Mouse (Mus musculus): Measurements from ENCODE around the gene Fancl. TPM values are rescaled to one million over a fixed set of nuclear protein-coding genes. Genes with fewer than 3 reads are reported as not detected.
A peak's percentile ranks its signal among the peaks of the same experiment; 100 is the strongest.
"Not testable (repeated sequence)": the region's sequence is repeated elsewhere in the genome, so short reads cannot be mapped to it uniquely, and the experiment has no call there.

The Fancl gene
- 25.1 and 29.9 TPM in 2 replicates for polyA plus RNA-seq (2015; fragmentation: Nextera tagmentation; extraction: Ambion mirVana)

DNA sequence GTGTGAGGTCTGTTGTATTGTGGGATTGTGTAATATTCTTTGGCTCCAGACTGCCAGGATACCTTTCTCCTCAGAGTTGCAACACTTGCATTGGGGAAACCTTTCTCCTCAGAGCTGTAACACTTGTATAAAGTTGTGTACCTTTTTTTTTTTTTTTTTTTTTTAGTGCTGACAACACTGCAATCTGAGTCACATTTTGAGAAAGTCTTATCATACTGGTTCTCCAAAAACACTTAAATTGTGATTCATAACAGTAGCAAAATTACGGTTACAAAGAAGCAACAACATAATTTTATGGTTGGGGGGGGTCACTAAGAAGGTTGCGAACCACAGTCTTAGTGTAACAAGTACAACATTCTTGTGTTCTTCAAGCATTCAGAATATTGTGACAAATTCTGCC lies at the start of gene Fancl:
TSS of gene Fancl (plus strand) at position 165 of the 400 bp plus-strand sequence.
- Histone ChIP-seq H3K27ac (ENCODE audit: low read length) (peak within 1 kb of the TSS; percentile 71), H3K27me3 (ENCODE audit: insufficient read depth, low read length) (no peaks in the 10 kb centered on the region), H3K9ac (replicated peaks; ENCODE audit: low read length) (peak within 1 kb of the TSS; percentile 75), H3K9me3 (ENCODE audit: low read length) (no peaks in the 10 kb centered on the region), H3K36me3 (ENCODE audit: insufficient read depth, low read length) (peaks cover 3% of the 10 kb centered on the region; the same call in 1 of the 2 replicates), H3K4me2 (replicated peaks; ENCODE audit: low read depth, low read length) (peak within 1 kb of the TSS; percentile 71), H3K4me3 (ENCODE audit: low read length) (peak within 1 kb of the TSS; percentile 57), H3K4me1 (ENCODE audit: insufficient read depth, low read length) (0 out of 2 replicates have a peak, but pooled peaks cover 3% of the 10 kb centered on the region)
- ATAC-seq (ENCODE audit: low FRiP score, low TSS enrichment): no peak
- WGBS: 92% methylated on average over 2 of the region's 2 CpGs

DNA sequence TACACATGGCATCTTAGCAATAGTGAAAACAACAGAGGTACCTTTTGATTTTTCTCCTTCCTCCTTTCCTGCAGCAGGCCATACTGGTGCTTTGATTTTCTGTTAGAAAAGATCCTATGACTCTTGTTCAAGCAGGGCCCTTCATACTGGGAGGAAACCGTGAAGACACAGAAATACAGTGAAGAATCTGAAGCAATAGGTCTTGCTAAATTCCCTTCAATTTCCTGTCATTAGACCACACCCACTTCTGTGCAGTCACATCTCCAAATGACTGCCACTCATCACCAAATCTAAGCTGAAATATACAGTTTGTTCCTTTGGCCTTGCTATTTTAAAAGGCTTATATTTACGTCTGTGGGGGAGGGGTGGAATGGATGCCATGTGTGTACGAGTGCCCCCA lies 49.1 kb upstream of the Fancl start:
- Histone ChIP-seq H3K4me3 (ENCODE audit: low read length) (no peak overlapping the region), H3K4me1 (ENCODE audit: insufficient read depth, low read length) (no peaks in the 10 kb centered on the region), H3K27ac (ENCODE audit: low read length) (no peak overlapping the region), H3K9ac (replicated peaks; ENCODE audit: low read length) (no peak overlapping the region), H3K27me3 (ENCODE audit: insufficient read depth, low read length) (no peaks in the 10 kb centered on the region), H3K4me2 (replicated peaks; ENCODE audit: low read depth, low read length) (no peak overlapping the region), H3K9me3 (ENCODE audit: low read length) (no peaks in the 10 kb centered on the region), H3K36me3 (ENCODE audit: insufficient read depth, low read length) (no peaks in the 10 kb centered on the region)
- 56% methylated on average over 3 of the region's 3 CpGs for WGBS
- ATAC-seq (ENCODE audit: low FRiP score, low TSS enrichment): no peak

GRCm38 (mm10) chr11:26370176-26370575 lies 15.8 kb upstream of the Fancl start:
- H3K9me3 ChIP-seq (ENCODE audit: low read length); H3K4me2 ChIP-seq (replicated peaks; ENCODE audit: low read depth, low read length); H3K27ac ChIP-seq (ENCODE audit: low read length); H3K27me3 ChIP-seq (ENCODE audit: insufficient read depth, low read length); H3K36me3 ChIP-seq (ENCODE audit: insufficient read depth, low read length); H3K4me1 ChIP-seq (ENCODE audit: insufficient read depth, low read length); H3K4me3 ChIP-seq (ENCODE audit: low read length); ATAC-seq (ENCODE audit: low FRiP score, low TSS enrichment); H3K9ac ChIP-seq (replicated peaks; ENCODE audit: low read length): not testable (repeated sequence)
- WGBS: 74% methylated on average over 2 of the region's 2 CpGs

- not testable (repeated sequence) for H3K27ac ChIP-seq (ENCODE audit: low read length); H3K27me3 ChIP-seq (ENCODE audit: insufficient read depth, low read length); ATAC-seq (ENCODE audit: low FRiP score, low TSS enrichment); H3K4me2 ChIP-seq (replicated peaks; ENCODE audit: low read depth, low read length); H3K4me3 ChIP-seq (ENCODE audit: low read length); H3K9ac ChIP-seq (replicated peaks; ENCODE audit: low read length); H3K4me1 ChIP-seq (ENCODE audit: insufficient read depth, low read length); H3K36me3 ChIP-seq (ENCODE audit: insufficient read depth, low read length); H3K9me3 ChIP-seq (ENCODE audit: low read length)
- WGBS: 28% methylated on average over 1 of the region's 1 CpGs
Measured at GRCm38 (mm10) chr11:26371980-26372379, 14.0 kb upstream of the Fancl start.

DNA sequence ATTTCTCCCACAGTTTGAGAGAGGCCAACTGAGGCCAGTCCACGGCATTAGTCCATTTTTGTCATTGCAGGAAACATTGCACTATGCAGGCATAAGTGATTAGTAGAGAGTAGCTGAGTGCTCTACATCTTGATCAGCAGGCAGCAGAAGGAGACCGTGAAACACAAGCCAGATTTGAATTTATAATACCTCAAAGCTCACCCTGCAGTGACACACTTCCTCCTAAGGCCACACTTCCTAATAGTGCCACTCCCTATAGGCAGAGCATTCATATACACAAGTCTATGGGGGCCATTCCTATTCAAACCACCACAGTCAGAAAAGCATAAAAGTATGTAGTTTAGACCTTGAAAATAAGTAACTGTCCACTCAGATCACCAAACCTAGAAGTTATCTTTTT lies 11.8 kb upstream of the Fancl start:
- WGBS: 82% methylated on average over 2 of the region's 2 CpGs
- Histone ChIP-seq H3K9ac (replicated peaks; ENCODE audit: low read length) (no peak overlapping the region), H3K9me3 (ENCODE audit: low read length) (0 out of 2 replicates have a peak, but pooled peaks cover 4% of the 10 kb centered on the region), H3K4me1 (ENCODE audit: insufficient read depth, low read length) (no peaks in the 10 kb centered on the region), H3K27ac (ENCODE audit: low read length) (no peak overlapping the region), H3K36me3 (ENCODE audit: insufficient read depth, low read length) (no peaks in the 10 kb centered on the region), H3K27me3 (ENCODE audit: insufficient read depth, low read length) (no peaks in the 10 kb centered on the region), H3K4me3 (ENCODE audit: low read length) (no peak overlapping the region), H3K4me2 (replicated peaks; ENCODE audit: low read depth, low read length) (no peak overlapping the region)
- no peak for ATAC-seq (ENCODE audit: low FRiP score, low TSS enrichment)

DNA sequence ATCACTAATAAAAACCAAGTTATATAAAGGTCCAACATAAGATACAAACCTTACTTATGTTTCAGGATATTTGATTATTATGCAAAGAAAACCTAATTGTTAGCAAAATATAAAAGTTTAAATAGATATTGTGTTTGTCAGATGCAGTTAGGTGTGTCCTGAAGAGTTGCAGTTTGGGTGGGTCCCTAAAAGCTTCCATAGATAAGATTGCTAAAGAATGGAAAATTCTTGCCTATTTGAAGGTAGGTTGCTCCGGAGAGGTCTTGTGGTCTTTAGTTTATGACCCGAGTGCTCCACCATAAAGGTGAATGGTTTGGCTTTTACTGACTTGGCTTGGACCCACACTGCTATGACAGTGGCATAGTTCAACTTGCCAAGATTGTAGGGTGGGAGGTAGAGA lies 7.9 kb upstream of the Fancl start:
- ATAC-seq (ENCODE audit: low FRiP score, low TSS enrichment): no peak
- 78% methylated on average over 2 of the region's 2 CpGs for WGBS
- H3K4me3 ChIP-seq (ENCODE audit: low read length): no peak overlapping the region

GRCm38 (mm10) chr11:26381499-26381898 lies 4.4 kb upstream of the Fancl start:
- H3K27ac ChIP-seq (ENCODE audit: low read length): no peak overlapping the region

More for the DNA sequence above, 7.9 kb upstream of the Fancl start:
- 0 out of 2 replicates have a peak, but pooled peaks cover 4% of the 10 kb centered on the region for H3K9me3 ChIP-seq (ENCODE audit: low read length)
- no peaks in the 10 kb centered on the region for H3K4me1 ChIP-seq (ENCODE audit: insufficient read depth, low read length)
- no peak overlapping the region for H3K9ac ChIP-seq (replicated peaks; ENCODE audit: low read length)
- H3K27me3 ChIP-seq (ENCODE audit: insufficient read depth, low read length): no peaks in the 10 kb centered on the region
- H3K4me2 ChIP-seq (replicated peaks; ENCODE audit: low read depth, low read length): no peak overlapping the region
- no peak overlapping the region for H3K27ac ChIP-seq (ENCODE audit: low read length)
- no peaks in the 10 kb centered on the region for H3K36me3 ChIP-seq (ENCODE audit: insufficient read depth, low read length)

DNA sequence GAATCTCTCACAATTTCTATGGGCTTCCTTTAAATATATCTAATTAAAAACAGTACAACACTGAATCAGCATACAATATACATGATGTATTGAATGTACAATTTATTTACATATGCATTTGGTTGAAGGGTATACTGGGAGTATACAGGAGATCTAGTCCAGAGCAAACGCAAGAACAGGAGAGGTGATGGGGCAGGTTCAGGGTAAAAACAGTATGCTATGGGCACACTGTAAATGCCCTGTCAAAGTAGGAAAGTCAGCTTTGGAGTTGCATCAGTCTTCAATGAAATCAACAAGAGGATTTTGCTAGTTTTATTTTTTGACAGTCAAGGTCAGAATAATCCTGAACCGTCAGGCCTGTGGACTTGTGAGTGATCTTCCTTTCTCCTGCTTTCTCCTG lies 743 bp downstream of the Fancl start:
- peak overlapping the region; percentile 75 for H3K9ac ChIP-seq (replicated peaks; ENCODE audit: low read length)
- H3K27me3 ChIP-seq (ENCODE audit: insufficient read depth, low read length): no peaks in the 10 kb centered on the region
- ATAC-seq (ENCODE audit: low FRiP score, low TSS enrichment): peak; percentile 13
- 63% methylated on average over 2 of the region's 2 CpGs for WGBS
- H3K27ac ChIP-seq (ENCODE audit: low read length): peak overlapping the region; percentile 71
- no peaks in the 10 kb centered on the region for H3K9me3 ChIP-seq (ENCODE audit: low read length)
- 0 out of 2 replicates have a peak, but pooled peaks cover 3% of the 10 kb centered on the region for H3K4me1 ChIP-seq (ENCODE audit: insufficient read depth, low read length)
- peaks cover 3% of the 10 kb centered on the region; the same call in 1 of the 2 replicates for H3K36me3 ChIP-seq (ENCODE audit: insufficient read depth, low read length)
- H3K4me2 ChIP-seq (replicated peaks; ENCODE audit: low read depth, low read length): peak overlapping the region; percentile 71
- peak overlapping the region; percentile 57 for H3K4me3 ChIP-seq (ENCODE audit: low read length)

More at GRCm38 (mm10) chr11:26381499-26381898, 4.4 kb upstream of the Fancl start:
- H3K4me2 ChIP-seq (replicated peaks; ENCODE audit: low read depth, low read length): no peak overlapping the region
- WGBS: 68% methylated on average over 6 of the region's 6 CpGs
- H3K9ac ChIP-seq (replicated peaks; ENCODE audit: low read length): no peak overlapping the region
- no peak for ATAC-seq (ENCODE audit: low FRiP score, low TSS enrichment)
- H3K9me3 ChIP-seq (ENCODE audit: low read length): no peaks in the 10 kb centered on the region
- no peaks in the 10 kb centered on the region for H3K27me3 ChIP-seq (ENCODE audit: insufficient read depth, low read length)
- H3K4me3 ChIP-seq (ENCODE audit: low read length): no peak overlapping the region
- H3K4me1 ChIP-seq (ENCODE audit: insufficient read depth, low read length): no peaks in the 10 kb centered on the region
- H3K36me3 ChIP-seq (ENCODE audit: insufficient read depth, low read length): no peaks in the 10 kb centered on the region

DNA sequence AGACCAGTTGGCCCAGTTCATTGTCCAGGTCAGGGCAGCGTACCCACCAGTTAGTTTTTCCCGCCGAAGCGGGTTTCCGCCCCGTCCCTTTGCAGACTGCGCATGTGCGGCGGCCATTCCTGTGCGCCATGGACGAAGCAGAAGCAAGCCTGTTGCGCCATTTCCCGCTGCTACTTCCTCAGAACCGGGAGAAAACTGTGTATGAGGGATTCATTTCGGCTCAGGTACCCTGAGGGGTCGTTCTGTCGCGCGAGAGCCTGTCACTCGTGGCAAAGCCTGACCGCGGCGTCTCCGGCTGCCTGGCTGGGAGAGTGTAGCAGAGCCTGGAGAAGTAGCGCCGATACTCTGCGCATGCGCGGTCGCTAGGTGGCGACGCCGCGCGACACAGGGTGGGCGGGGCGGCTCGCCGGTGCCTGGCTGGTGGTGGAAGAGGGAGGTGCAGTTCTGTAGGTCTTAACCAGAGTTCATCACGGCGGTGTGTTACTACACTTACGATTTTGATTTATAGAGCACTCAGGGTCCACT lies 1.2 kb downstream of the Fancl start:
- 0 out of 2 replicates have a peak, but pooled peaks cover 3% of the 10 kb centered on the region for H3K4me1 ChIP-seq (ENCODE audit: insufficient read depth, low read length)
- H3K27me3 ChIP-seq (ENCODE audit: insufficient read depth, low read length): no peaks in the 10 kb centered on the region
- H3K9me3 ChIP-seq (ENCODE audit: low read length): no peaks in the 10 kb centered on the region
- WGBS: under 1% methylated on average over 42 of the region's 42 CpGs
- peaks cover 3% of the 10 kb centered on the region; the same call in 1 of the 2 replicates for H3K36me3 ChIP-seq (ENCODE audit: insufficient read depth, low read length)
- peak overlapping the region; percentile 71 for H3K4me2 ChIP-seq (replicated peaks; ENCODE audit: low read depth, low read length)
- H3K9ac ChIP-seq (replicated peaks; ENCODE audit: low read length): peak overlapping the region; percentile 75
- ATAC-seq (ENCODE audit: low FRiP score, low TSS enrichment): peak; percentile 100
- H3K27ac ChIP-seq (ENCODE audit: low read length): peak overlapping the region; percentile 71
- H3K4me3 ChIP-seq (ENCODE audit: low read length): peak overlapping the region; percentile 57

GRCm38 (mm10) chr11:26395561-26395960 lies 9.6 kb downstream of the Fancl start:
- Histone ChIP-seq H3K9ac (replicated peaks; ENCODE audit: low read length) (no peak overlapping the region), H3K27ac (ENCODE audit: low read length) (no peak overlapping the region), H3K9me3 (ENCODE audit: low read length) (no peaks in the 10 kb centered on the region), H3K4me1 (ENCODE audit: insufficient read depth, low read length) (no peaks in the 10 kb centered on the region), H3K36me3 (ENCODE audit: insufficient read depth, low read length) (no peaks in the 10 kb centered on the region), H3K4me3 (ENCODE audit: low read length) (no peak overlapping the region), H3K4me2 (replicated peaks; ENCODE audit: low read depth, low read length) (no peak overlapping the region), H3K27me3 (ENCODE audit: insufficient read depth, low read length) (no peaks in the 10 kb centered on the region)
- ATAC-seq (ENCODE audit: low FRiP score, low TSS enrichment): no peak
- WGBS: 40% methylated on average over 3 of the region's 3 CpGs
